Mouse (Mus musculus): ENCODE data around the gene Hoxd8.
A peak's percentile ranks its signal among the peaks of the same experiment; 100 is the strongest.

Gene Hoxd8

DNA sequence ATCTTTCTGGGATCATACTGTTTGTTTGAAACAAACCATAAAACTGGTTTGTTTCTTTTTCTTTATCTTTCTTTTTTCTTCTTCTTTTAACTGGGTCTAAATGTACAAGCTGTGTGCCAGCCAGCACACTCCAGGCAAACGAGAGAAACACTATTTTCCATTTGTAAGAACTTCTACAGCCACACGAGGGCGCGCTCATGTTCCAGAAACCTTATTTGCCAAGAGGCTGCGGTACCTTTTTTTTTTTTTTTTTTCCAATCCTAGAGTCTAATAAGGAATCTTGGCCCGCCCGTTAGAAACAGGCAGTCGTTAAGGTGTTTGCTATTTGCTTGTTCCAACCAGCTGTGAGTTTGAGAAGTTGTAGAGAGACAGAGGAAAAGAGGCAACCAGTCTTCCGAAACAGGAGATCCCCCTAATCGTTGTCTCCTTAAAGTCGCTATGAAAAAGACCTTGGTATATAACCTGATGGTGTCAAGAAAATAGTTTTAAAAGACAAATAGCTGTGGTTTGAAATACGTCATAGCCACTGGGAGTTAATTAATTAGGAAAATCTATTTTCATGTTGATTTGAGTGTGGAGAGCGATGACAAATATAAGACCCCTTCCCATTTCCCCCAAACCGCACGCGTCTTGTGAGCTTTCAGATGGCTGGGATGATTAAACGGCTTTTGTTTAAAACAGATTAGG lies 18.0 kb upstream of the Hoxd8 start:
- no peak for DNase-seq (ENCODE audit: low spot score in 2 of 2)

DNA sequence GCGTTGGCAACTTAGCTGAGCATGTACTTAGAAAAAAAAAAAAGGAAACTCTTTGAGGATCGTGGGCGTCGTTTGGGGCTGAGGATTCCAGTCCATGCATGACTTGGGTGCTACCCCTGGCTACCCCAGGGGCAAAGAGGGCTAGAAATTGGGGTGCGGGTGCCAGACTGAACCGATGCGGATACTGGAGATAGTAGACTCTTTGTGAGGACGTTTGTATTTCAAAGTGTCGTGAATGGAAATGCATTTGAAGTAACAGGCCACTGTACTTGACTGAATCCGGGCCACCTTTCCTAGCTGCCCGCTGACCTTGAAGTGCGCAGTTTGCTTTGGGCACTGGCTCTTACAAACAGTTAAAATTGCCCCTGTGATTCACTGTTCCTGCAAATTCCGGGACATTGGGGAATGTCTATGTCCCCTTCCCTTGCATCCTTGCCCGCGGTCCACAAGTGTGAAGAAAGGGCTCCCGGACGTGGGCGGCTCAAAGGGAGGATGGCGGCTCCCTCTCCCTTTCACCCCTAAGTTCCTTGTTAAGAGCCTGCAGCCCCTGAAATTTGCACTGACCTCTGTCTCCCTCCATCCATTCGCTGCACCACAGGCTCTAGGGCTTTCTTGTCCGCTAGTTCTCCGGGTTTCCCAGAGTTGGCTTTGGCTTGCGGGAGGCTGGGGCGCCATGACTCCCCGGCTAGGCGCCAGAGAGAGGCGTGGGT lies 17.3 kb upstream of the Hoxd8 start:
- DNase-seq (ENCODE audit: low spot score in 2 of 2): no peak

DNA sequence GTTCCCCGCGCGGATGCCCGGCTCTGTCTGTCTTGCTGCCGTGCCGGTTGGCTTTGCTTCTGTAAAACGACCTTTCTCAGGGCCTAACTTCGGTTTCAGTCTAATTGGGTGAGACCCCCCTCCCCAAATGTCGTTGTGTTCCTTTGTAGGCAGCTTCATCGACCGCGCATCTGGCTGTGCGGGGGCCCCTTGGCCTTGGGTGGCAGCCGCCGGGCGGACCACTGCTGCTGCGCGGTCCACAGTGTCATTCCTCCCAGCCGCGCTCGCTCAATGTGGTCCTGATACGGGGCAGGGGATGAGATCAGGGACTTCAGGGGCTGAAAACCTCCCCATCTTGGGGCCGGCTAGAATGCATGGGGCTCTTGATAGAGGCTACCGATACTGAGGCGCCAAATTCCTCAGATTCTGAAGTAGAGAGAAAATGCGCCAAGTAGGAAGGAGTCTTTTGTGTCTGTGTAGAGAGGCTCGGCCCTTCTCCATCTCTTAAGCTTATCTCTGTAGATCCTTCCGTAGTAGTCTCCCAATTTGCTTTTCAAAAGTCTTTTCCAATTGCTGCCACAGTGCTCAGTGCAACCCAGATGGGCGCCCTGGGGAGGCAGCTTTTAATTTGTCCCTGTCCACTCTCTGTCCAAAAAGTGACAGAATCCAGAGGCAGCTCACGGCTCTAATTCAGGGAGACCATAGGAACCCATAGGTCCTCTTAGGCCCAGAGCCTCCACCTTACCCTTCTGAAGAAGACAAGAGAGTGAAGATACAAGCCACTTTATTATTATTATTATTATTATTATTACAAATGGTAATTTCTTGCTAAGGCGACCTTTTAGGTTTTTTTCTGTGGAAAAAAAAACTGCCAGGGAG lies 16.5 kb upstream of the Hoxd8 start:
- no peak for DNase-seq (ENCODE audit: low spot score in 2 of 2)

DNA sequence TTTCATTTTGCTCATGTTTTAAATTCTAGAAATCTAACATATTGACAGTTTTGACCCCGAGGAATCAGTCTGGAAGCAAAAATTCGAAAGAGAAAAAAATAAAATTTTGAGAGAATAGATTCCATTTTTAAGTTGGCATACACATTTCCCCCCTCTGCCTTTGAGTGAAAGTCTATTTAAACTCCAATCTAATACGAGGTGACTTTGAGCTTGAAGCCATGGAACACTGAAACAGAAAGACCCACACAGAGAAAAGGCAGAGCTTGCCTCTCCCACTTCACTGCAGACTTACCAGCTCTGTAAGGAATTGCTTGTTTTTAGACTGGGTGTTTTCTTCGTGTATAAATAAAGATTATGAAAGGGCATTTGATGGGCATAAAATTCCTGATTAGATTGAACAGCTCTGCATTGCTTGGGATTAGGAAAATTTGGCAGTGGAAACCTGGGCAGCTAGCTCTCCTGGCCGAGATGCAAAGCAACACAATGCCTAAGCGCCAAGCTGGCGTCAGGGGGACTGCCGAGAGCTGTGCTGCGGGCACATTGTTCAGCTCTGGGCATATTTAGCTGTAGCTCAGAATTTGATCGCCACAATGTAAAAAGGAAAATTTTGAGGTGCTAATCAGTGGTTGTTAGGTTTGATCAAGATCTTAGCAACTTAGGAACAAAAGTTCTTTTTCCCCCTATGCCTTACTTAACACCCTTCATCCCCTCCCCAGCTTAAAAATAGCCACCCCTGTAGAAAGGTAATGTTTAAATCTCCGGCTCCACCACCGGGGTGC lies 15.4 kb upstream of the Hoxd8 start:
- DNase-seq (ENCODE audit: low spot score in 2 of 2): no peak

DNA sequence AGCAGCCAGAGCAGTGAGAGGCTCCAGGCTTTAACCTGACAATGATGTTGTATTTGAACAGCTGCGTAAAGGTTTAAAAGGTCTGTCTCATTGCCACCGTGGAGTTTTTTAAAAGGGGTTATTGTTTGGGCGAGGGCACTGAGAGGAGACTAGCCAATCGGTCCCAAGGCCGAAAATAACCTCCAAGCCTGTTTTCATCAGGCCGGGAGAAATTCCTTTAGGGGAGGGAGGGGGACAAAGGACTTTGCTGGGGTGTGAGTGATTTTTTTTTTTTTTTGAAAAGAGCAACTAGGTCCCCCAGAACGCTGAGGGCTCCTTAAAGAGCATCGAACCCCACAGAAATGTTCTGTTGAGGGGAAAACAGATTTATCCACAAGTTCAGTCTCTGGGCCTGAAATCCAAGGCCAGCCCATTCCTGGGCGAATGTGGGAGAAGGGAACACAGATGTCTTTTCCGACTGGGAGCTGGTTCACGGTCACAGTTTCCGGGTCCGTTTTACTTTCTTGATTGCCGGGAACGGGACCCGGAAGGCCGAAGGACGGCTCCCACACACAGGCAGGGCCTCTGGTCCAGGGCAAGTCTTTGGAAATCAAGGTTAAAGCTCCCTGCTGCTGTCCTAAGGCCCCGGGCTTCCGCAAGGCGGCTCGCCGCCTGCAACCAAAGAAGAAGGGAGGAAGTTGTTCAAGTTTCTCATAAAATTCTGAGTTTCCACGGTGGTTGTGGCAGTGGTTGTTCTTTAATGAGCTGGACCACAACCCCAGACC lies 14.7 kb upstream of the Hoxd8 start:
- no peak for DNase-seq (ENCODE audit: low spot score in 2 of 2)

DNA sequence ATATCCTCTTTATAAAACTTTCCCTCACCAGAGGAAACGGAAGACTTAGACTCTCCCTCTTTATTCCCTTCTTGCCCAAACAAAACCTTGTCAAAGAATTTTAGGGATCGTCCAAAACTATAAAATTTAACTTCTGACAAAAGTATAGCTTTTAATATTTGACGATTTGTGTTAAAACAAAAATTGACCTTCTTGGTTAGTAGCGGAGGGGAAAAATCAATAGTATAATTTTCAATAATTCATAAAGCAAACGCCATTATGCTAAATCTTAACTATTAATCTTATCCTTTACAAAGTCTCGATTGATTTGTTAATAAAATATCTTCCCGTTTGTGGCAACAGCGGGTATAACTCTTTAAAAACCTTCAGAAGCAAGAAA lies 14.1 kb upstream of the Hoxd8 start:
- no peak for DNase-seq (ENCODE audit: low spot score in 2 of 2)

DNA sequence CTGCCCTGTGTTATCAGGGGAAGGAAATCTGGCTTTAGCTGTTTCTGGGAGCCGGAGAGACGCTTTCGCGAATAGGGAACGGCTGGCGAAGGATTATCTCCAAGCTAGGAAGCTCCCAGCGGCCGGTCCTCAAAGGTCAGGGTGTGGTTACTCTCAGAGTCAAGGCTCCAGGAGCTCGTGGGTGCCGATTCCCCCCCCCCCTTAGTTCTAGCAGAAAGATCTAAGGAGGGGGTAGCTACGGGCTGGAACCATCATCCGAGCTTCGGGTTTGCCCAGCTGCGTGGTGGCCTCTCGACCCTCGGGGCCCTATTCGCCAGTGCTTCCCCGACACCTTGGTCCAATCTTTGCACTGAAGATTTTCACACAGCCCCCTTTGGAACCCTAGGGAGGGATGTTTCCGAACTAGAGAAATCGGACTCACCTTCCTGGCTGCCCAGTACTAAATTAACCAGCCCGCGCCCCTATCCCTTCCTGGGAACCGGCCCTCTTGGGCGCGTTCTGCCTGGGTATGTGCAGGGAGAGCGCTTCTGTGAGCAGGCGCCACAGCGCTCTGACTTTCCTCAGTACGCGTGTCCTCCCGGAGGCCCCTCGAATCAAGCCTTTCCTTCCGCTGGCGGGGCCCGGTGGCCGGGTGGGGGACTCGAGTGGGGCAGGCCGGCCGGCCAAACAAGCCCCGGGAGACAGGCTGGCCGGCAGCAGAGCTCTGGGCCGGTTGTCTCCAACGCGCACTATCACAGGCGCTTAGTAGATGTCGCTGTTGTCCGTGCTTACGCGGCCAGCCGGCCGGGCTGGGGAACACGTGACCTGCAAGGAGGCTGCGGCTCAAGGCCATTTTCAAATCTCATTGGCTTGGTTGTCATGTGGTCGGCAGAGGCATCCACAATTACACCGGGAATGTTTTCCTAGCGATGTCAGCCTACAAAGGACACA lies 13.1 kb upstream of the Hoxd8 start, which contains the start of gene Hoxd10:
Gene Hoxd10, plus strand, starts transcription at position 903 of the 930 bp plus-strand sequence.
- peak; percentile 68 to 69 for DNase-seq (ENCODE audit: low spot score in 2 of 2)

DNA sequence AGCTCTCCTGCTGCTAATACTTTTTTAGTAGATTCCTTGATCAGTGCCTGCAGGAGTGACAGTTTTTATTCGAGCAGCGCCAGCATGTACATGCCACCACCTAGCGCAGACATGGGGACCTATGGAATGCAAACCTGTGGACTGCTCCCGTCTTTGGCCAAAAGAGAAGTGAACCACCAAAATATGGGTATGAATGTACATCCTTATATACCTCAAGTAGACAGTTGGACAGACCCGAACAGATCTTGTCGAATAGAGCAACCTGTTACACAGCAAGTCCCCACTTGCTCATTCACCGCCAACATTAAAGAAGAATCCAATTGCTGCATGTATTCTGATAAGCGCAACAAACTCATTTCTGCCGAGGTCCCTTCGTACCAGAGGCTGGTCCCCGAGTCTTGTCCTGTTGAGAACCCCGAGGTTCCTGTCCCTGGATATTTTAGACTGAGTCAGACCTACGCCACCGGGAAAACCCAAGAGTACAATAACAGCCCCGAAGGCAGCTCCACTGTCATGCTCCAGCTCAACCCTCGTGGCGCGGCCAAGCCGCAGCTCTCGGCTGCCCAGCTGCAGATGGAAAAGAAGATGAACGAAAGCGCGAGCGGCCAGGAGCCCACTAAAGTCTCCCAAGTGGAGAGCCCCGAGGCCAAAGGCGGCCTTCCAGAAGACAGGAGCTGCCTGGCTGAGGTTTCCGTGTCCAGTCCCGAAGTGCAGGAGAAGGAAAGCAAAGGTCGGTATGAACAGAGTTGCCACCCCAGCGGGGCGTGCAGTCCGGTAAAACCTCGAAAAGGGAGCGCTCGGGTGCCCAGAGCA lies 12.2 kb upstream of the Hoxd8 start:
- no peak for DNase-seq (ENCODE audit: low spot score in 2 of 2)

DNA sequence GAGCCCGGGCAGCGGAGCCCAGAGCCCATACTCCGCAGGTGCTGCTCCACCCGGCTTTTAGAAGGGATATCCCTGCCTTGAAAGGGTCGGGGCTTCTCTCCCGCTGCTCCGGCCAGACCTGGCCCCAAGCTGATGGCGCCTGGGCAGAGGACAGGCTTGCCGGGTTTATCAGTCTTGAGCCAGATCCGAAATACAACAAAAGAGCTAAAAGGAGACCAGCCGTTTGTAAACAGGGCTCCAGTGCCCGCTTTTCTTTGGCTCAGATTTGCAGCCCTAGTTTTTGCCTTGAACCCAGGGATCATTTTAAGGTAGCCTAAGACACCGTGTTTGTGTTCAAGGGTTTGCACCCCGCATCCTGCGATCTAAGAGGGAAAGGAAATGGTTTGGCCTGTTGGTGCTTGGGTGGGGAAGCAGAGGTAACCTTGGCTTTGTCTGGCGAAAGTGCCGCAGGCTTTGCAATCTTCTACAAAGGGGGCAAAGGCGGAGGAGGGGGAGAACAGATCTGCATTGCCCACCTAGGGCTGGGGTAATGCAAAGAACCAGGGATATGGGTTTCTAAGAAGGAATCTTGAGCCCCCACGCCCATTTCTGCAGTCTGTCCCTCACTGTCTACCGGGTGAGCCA lies 11.5 kb upstream of the Hoxd8 start:
- no peak for DNase-seq (ENCODE audit: low spot score in 2 of 2)

DNA sequence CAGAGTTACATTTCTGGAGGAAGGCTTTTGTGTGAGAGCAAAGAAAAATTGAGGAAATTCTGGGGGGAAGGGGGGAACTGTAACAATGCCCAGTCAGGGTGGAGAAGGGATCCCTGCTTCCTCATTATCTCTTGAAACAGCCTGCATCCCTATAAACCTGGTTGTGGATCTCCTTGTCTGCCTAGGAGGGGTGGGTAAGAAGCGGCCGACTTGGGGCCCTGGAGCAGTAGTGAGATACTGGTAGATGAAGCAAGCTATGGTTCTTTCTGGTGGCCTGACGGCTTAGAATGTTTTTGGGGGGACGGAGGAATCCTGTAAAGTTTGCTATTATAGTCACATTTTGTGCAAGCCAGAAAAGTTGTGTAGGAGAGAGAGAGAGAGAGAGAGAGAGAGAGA lies 11.0 kb upstream of the Hoxd8 start:
- no peak for DNase-seq (ENCODE audit: low spot score in 2 of 2)

DNA sequence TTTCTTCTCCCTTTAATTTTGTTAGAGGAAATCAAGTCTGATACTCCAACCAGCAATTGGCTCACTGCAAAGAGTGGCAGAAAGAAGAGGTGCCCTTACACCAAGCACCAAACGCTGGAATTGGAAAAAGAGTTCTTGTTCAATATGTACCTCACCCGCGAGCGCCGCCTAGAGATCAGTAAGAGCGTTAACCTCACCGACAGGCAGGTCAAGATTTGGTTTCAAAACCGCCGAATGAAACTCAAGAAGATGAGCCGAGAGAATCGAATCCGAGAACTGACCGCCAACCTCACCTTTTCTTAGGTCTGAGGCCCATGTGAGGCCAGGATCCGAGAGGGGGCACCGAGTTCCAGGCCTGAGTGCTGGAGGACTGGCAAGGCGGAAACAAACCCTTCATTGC lies 10.3 kb upstream of the Hoxd8 start:
- DNase-seq (ENCODE audit: low spot score in 2 of 2): no peak

DNA sequence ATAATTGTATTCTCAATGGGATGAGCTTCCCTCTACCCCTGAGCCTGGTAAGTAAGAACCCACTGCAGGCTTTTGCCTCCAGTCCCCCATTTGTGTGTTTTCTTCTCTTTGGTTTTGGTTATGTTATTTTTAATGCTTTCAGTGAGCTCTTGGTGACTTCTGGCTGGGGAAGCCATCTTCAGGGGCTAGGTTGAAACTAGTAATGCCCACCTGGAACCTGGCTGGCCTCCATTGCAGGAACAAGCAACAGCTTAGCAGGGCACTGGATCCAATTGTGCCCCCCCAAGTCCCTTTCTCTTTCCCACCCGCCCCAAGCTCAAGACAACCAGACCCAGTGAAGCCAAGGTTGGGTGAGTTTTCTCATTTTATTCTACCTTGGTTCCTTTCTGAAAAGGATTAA lies 9.0 kb upstream of the Hoxd8 start:
- no peak for DNase-seq (ENCODE audit: low spot score in 2 of 2)

DNA sequence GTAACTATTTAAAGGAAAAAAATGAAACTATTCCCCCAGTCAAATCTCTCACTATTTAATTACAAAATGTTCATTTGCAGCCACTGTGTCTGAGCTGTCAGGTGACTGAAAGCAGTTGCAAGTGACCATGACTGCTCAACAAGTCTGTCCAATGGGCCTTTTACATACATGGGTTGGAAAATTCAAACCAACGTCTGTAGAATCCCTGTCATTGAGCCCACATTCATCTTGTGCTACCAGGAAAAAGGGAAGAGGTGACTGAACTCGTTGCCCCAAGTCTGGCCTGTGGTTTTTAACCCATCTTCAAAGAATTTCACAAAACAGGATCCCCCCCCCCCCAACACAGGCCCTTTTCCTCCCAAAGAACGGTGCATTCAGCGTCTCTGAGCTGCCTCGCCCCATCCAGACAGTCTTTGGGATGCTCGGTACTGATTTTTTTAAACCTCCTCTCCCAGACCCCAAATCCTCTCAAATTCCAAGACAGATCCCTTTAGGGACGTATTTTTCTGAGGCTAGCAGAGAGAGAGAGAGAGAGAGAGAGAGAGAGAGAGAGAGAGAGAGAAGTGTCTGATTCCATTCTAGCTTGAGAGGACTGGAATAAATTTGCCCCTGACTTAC lies 8.5 kb upstream of the Hoxd8 start:
- no peak for DNase-seq (ENCODE audit: low spot score in 2 of 2)

DNA sequence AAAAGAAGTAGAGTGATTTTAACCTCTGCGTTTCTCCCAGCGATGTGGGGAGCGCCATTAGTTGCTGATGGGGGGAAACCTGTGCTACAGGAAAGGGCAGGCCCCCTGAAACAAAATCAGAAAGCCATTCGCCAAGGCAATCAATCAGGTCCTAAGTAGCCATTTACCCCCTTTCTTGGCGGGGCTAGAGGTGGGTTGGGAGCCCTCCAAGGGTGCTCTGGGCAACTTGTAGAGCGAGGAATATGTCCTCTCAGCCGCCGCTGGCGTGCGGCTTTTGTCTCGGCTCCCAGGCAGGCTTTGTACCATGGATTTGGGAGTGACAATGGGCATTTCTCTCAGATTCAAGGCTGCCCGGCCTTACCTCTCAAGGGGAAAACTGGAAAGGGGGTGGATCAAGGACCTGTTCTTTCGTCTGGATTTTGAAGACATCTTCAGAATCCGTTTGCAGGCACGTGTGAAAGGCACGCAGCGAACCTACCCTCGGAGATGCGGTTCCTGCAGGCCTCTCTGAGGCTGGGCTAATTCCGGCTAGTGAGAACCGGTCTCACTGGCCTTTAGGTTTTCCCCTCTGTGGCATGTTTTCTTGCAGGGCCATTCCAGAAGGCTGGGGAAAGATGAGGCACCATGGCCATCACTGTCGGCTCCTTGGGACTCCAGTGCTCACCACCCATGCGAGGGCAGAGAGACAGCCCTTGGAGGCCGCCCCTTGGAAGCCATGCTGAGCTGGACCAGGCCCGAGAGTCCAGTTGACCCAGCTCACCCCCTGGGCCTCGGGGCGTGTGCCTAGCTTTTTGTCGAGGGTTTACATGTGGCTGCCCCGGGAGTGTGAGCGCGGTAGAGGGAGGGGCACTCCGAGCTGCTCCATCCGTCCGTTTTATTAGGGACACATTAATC lies 7.7 kb upstream of the Hoxd8 start:
- no peak for DNase-seq (ENCODE audit: low spot score in 2 of 2)

DNA sequence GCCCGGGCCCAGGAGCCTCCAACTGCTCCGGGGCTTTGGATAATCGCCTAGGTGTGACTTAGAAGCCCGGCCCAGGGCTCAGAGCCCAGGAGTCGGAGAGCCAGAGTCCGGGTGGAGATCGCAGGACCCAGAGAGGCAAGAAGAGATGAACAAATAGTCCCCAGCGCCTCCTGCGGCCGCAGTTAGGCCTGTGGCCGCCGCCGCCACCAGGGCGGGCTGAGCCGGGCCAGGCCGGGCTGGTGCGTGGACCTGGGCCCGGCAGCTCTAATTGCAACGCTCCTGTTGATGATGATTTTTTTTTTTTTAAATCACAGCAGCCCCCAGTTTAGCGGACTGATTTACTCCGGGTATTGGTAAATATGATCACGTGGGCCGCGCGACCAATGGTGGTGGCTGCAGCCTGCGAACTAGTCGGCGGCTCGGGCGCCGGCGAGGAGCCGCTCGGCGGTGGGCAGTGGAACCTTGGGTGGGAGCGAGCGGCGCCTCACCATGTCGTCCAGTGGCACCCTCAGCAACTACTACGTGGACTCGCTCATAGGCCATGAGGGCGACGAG lies 6.8 kb upstream of the Hoxd8 start, which contains the start of gene Hoxd9:
Gene Hoxd9, plus strand, starts transcription at position 161 of the 555 bp plus-strand sequence.
- DNase-seq (ENCODE audit: low spot score in 2 of 2): peak; percentile 66 to 76

DNA sequence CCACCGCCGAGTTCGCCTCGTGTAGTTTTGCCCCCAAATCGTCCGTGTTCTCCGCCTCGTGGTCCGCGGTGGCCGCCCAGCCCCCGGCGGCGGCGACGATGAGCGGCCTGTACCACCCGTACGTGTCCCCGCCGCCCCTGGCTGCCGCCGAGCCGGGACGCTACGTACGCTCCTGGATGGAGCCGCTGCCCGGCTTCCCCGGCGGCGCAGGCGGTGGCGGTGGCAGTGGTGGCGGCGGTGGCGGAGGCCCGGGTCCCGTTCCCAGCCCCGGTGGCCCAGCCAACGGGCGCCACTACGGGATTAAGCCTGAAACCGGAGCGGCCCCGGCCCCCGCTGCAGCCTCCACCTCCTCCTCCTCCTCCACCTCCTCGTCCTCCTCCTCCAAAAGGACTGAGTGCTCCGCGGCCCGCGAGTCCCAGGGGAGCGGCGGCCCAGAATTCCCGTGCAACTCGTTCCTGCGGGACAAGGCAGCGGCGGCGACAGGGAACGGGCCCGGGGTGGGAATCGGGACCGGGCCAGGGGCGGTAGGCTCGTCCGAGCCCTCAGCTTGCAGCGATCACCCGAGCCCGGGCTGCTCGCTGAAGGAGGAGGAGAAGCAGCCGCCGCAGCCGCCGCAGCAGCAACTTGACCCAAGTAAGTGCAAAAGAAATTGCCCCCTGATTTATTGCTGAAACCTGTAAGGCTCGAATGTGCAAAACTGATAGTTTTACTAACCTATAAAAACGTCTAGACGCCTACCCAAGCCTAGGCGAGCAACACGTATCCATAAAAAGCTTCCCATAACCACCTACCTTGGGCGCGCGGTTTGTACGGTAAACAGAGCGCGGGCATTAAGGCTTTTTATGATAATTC lies 6.0 kb upstream of the Hoxd8 start:
- peak in 1 of 2 experiments; percentile 69 for DNase-seq (ENCODE audit: low spot score in 2 of 2)
